Mouse (Mus musculus) midbrain, embryonic 11.5 days (tissue): Measurements from ENCODE around the gene Polr2g. TPM values are rescaled to one million over a fixed set of nuclear protein-coding genes. Genes with fewer than 3 reads are reported as not detected.

Experiments
- ATAC-seq: fragments of 200-750 bp; cut with Nextera tagmentation; 2 replicates; pipeline ENCODE4 v1.8.0; 2017; ENCODE audit warnings: moderate TSS enrichment, moderate library complexity; ENCODE audit not compliant: low FRiP score
- DNase-seq: peaks from one replicate; pipeline ENCODE4 v3.0.0; 2015; ENCODE audit warnings: low spot score; ENCODE audit errors: missing footprints
- H3K27ac ChIP-seq: fragments of 300-500 bp; sonication (generic); 2 replicates; pipeline ENCODE4 v1.5.1; 2014; ENCODE audit warnings: low read depth, low read length
- H3K27me3 ChIP-seq: fragments of 300-500 bp; sonication (generic); 2 replicates; pipeline ENCODE4 v1.6.1; 2014; ENCODE audit warnings: mild to moderate bottlenecking, low read length, moderate library complexity, mixed read lengths; ENCODE audit not compliant: control insufficient read depth, insufficient read depth
- H3K36me3 ChIP-seq: fragments of 300-500 bp; sonication (generic); 2 replicates; pipeline ENCODE4 v1.6.1; 2014; ENCODE audit warnings: mild to moderate bottlenecking, low read length, moderate library complexity, mixed read lengths; ENCODE audit not compliant: control insufficient read depth, insufficient read depth
- H3K4me1 ChIP-seq: fragments of 300-500 bp; sonication (generic); 2 replicates; pipeline ENCODE4 v1.6.1; 2014; ENCODE audit warnings: low read length; ENCODE audit not compliant: control insufficient read depth, insufficient read depth
- H3K4me2 ChIP-seq: fragments of 300-500 bp; sonication (generic); 2 replicates; pipeline ENCODE4 v1.6.1; 2014; ENCODE audit warnings: mild to moderate bottlenecking, moderate library complexity
- H3K4me3 ChIP-seq: fragments of 300-500 bp; sonication (generic); 2 replicates; pipeline ENCODE4 v1.5.1; 2014; ENCODE audit warnings: low read depth, low read length
- H3K9ac ChIP-seq: fragments of 300-500 bp; sonication (generic); 2 replicates; pipeline ENCODE4 v1.6.1; 2014; ENCODE audit warnings: low read length
- H3K9me3 ChIP-seq: fragments of 300-500 bp; sonication (generic); 2 replicates; pipeline ENCODE4 v1.6.1; 2016; ENCODE audit warnings: low read length; ENCODE audit not compliant: control insufficient read depth
- WGBS: fragments of 180-500 bp; shearing (Covaris S2); extraction: QIAGEN DNeasy Blood & Tissue Kit; methylation state at CpG from one replicate; pipeline ENCODE4 v1.1.7; 2014; 5-methylcytosine and 5-hydroxymethylcytosine counted together
- polyA plus RNA-seq: library from polyadenylated mRNA; unstranded; fragments of >200 nt; fragmentation: Nextera tagmentation; extraction: Ambion mirVana; gene quantifications from 2 replicates; pipeline ENCODE4 v1.2.1, GENCODE M21; 2014

The Polr2g gene
- polyA plus RNA-seq, 1 experiment from 2014 or later, result 177 TPM

DNA sequence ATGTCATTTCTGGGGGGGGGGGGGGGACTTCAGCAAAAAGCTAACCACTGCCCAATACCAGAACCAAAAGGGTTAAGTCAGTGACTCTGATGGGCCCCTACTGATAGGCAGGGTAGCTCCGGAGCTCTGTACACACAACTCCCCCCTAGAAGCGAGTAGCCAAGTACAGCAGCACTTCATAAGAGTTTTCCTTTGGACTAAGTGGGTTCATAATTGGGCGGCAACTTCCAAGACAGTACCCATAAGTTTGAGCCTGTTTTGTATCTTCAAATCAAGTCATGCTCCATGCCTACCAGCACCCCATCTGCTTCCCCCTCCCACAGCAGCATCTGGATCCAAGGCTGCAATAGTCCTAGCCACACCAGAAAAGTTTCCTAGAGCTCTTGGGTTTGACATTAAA, 42.7 kb downstream of the Polr2g start:
- H3K4me2 ChIP-seq, result no peak overlapping the region
- H3K9me3 ChIP-seq, result no peaks in the 10 kb centered on the region
- no peak overlapping the region for H3K9ac ChIP-seq
- 82% methylated on average over 3 of the region's 3 CpGs for WGBS
- H3K4me3 ChIP-seq, result no peak overlapping the region
- no peaks in the 10 kb centered on the region for H3K27me3 ChIP-seq
- H3K4me1 ChIP-seq, result peaks cover 10% of the 10 kb centered on the region
- H3K36me3 ChIP-seq, result peaks cover 22% of the 10 kb centered on the region
- no peak for ATAC-seq
- DNase-seq, result no peak
- H3K27ac ChIP-seq, result no peak overlapping the region

DNA sequence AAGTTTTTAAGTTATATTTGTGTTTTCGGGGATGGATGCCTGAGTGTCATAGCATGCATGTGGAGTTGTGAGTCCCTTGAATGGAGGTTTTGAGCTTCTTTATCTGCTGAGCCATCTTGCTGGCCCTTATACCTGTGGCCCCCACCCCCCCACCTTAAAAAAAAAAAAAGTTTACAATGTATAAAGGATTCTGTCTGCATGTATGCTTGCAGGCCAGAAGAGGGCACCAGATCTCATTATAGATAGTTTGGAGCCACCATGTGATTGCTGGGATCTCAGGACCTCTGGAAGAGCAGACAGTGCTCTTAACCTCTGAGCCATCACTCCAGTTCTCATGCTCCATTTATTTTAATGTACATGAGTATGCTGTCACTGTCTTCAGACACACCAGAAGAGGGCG, 51.0 kb downstream of the Polr2g start:
- Histone ChIP-seq H3K9me3 (no peaks in the 10 kb centered on the region), H3K9ac (no peak overlapping the region), H3K4me2 (no peak overlapping the region), H3K27me3 (no peaks in the 10 kb centered on the region), H3K27ac (no peak overlapping the region), H3K36me3 (peaks cover 30% of the 10 kb centered on the region), H3K4me1 (peaks cover under 1% of the 10 kb centered on the region), H3K4me3 (no peak overlapping the region)
- WGBS, result 66% methylated on average over 2 of the region's 2 CpGs
- DNase-seq, result no peak
- ATAC-seq, result no peak

DNA sequence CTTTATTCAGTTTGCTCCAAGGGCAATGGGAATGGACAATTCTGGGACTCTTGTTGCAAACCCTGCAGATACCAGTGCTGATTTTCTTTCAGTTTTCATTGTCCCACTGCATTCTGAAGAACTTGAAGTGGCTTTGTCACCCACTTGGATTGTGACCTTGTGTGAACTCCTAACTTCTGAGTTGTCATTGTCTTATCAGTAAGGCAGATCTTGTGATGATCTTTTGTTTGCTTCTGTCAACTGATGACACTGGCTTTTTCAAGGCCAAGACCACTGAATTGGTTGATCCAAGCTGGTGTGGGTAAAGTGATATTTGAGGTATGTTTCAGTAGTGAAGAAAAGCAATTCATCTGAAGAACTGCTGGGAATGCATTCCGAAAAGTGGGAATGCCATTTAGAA, 53.0 kb downstream of the Polr2g start:
- H3K4me3 ChIP-seq, result no peak overlapping the region
- DNase-seq (peak; percentile 8), ATAC-seq (no peak)
- peaks cover 20% of the 10 kb centered on the region for H3K36me3 ChIP-seq
- peaks cover 11% of the 10 kb centered on the region for H3K4me1 ChIP-seq
- H3K9me3 ChIP-seq, result no peaks in the 10 kb centered on the region
- no peak overlapping the region for H3K4me2 ChIP-seq
- H3K27ac ChIP-seq, result no peak overlapping the region
- WGBS, result 88% methylated on average over 1 of the region's 1 CpGs
- H3K27me3 ChIP-seq, result no peaks in the 10 kb centered on the region
- H3K9ac ChIP-seq, result no peak overlapping the region

Other genes starting within 250 kb of the Polr2g start
- 0.28 and 0.33 TPM in 2 replicates for gene Slc22a8, start 207.3 kb downstream of the Polr2g start, polyA plus RNA-seq
- 0.42 and 0.51 TPM in 2 replicates for gene Slc22a6, start 180.5 kb downstream of the Polr2g start, polyA plus RNA-seq
- 0.04 TPM in 2 replicates for gene Chrm1, start 134.8 kb downstream of the Polr2g start, polyA plus RNA-seq
- gene Slc3a2, start 75.2 kb downstream of the Polr2g start, polyA plus RNA-seq, result 139 and 142 TPM in 2 replicates
- 74.2 and 83.7 TPM in 2 replicates for gene Wdr74, start 62.8 kb downstream of the Polr2g start, polyA plus RNA-seq
- gene 1700092M07Rik, start 57.9 kb downstream of the Polr2g start, polyA plus RNA-seq, result 1.5 and 2.7 TPM in 2 replicates
- gene Stx5a, start 57.2 kb downstream of the Polr2g start, polyA plus RNA-seq, result 85.6 and 94.7 TPM in 2 replicates
- gene Nxf1, start 41.5 kb downstream of the Polr2g start, polyA plus RNA-seq, result 209 and 235 TPM in 2 replicates
- gene Tmem223, start 27.6 kb downstream of the Polr2g start, polyA plus RNA-seq, result 190 and 197 TPM in 2 replicates
- 40.8 and 45.7 TPM in 2 replicates for gene Tmem179b, start 24.1 kb downstream of the Polr2g start, polyA plus RNA-seq
- gene Taf6l, start 12.2 kb downstream of the Polr2g start, polyA plus RNA-seq, result 15.4 and 19.6 TPM in 2 replicates
- 6.1 and 6.5 TPM in 2 replicates for gene Zbtb3, start 4.0 kb upstream of the Polr2g start, polyA plus RNA-seq
- 51.7 and 59.7 TPM in 2 replicates for gene Ttc9c, start 20.8 kb upstream of the Polr2g start, polyA plus RNA-seq
- gene Hnrnpul2, start 21.4 kb upstream of the Polr2g start, polyA plus RNA-seq, result 6.1 and 6.2 TPM in 2 replicates
- gene AC129217.1, start 31.2 kb upstream of the Polr2g start, polyA plus RNA-seq, result not detected in 2 replicates
- gene Bscl2, start 38.9 kb upstream of the Polr2g start, polyA plus RNA-seq, result 50.6 and 52.7 TPM in 2 replicates
- gene Gng3, start 40.6 kb upstream of the Polr2g start, polyA plus RNA-seq, result 128 and 133 TPM in 2 replicates
- gene Lrrn4cl, start 52.2 kb upstream of the Polr2g start, polyA plus RNA-seq, result 0.18 and 0.30 TPM in 2 replicates
- 169 and 183 TPM in 2 replicates for gene Ubxn1, start 72.9 kb upstream of the Polr2g start, polyA plus RNA-seq
- 54.6 and 59.1 TPM in 2 replicates for gene Uqcc3, start 82.3 kb upstream of the Polr2g start, polyA plus RNA-seq
- 109 and 123 TPM in 2 replicates for gene Lbhd1, start 85.2 kb upstream of the Polr2g start, polyA plus RNA-seq
- gene Gm49403, start 85.4 kb upstream of the Polr2g start, polyA plus RNA-seq, result not detected in 2 replicates
- gene 1810009A15Rik, start 90.3 kb upstream of the Polr2g start, polyA plus RNA-seq, result 115 and 116 TPM in 2 replicates
- not detected in 2 replicates for gene Gm49416, start 90.3 kb upstream of the Polr2g start, polyA plus RNA-seq
- 29.7 and 33.3 TPM in 2 replicates for gene Ints5, start 94.4 kb upstream of the Polr2g start, polyA plus RNA-seq
- 101 and 109 TPM in 2 replicates for gene Ganab, start 99.5 kb upstream of the Polr2g start, polyA plus RNA-seq
- gene B3gat3, start 121.8 kb upstream of the Polr2g start, polyA plus RNA-seq, result 42.1 and 46.0 TPM in 2 replicates
- 1.4 and 2.3 TPM in 2 replicates for gene Rom1, start 130.8 kb upstream of the Polr2g start, polyA plus RNA-seq
- gene Eml3, start 131.0 kb upstream of the Polr2g start, polyA plus RNA-seq, result 5.8 and 8.2 TPM in 2 replicates
- gene Mta2, start 143.3 kb upstream of the Polr2g start, polyA plus RNA-seq, result 50.9 and 56.0 TPM in 2 replicates
- gene Tut1, start 155.3 kb upstream of the Polr2g start, polyA plus RNA-seq, result 23.5 and 28.4 TPM in 2 replicates
- gene Eef1g, start 168.5 kb upstream of the Polr2g start, polyA plus RNA-seq, result 435 and 439 TPM in 2 replicates
- 5.0 and 6.3 TPM in 2 replicates for gene Ahnak, start 190.7 kb upstream of the Polr2g start, polyA plus RNA-seq